Comparison of ENCODE assay signal across 8 mouse cellular contexts in the genomic region with DNA sequence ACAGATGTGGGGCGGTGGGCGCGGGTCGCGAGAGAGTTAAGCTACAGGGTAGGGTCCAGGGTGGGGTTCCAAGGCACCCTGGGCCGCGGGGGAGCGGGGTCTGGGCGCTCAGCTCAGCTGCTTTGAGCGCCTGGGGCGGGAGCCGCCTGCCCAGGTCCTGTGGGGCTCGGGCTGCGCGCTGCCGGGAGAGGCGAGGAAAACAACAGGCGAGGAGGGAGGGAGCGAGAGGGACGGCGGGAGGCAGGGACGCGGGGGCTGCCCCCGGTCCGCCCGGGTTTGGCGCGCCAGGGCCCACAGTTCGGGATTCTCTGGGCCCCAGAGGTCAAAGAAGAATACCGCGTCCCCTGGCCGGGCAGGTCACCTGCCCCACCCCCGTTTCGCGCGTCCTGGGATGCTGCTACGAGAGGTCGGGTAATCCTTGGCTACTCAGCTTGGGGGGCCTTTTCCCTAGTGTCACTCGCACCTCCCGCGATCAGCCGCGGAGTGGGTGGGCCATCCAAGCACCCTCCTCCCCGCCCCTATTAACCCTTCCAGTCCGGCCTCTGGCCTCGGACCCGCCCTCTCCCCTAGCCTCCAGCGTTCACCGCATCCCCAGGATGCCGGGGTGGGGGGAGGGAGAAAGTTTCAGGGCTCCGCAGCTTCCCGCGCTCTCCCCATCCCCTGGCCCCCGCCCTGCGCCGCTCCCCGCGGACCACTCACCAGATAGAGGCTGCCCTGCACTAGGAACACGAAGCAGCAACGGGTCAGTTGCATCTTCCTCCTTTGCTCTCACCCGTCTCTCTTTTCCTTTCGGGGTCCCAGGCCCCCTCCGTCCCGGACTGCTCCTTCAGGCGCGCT. TPM values are rescaled to one million over a fixed set of nuclear protein-coding genes. Genes with fewer than 3 reads are reported as not detected.
DNase-seq lines count a peak whose midpoint lies in the region; ATAC-seq lines count a peak whose summit lies in the region.

No protein-coding gene starts in this region.

- H3K9ac ChIP-seq in hindbrain, embryonic 12.5 days, result peak overlapping the region; percentile 52
- peak overlapping the region; percentile 34 for H3K9ac ChIP-seq in midbrain, embryonic 11.5 days (ENCODE audit: low read length)

- WGBS in hindbrain, embryonic 12.5 days, result under 1% methylated on average over 64 of the region's 66 CpGs
- WGBS in midbrain, embryonic 11.5 days, result under 1% methylated on average over 60 of the region's 66 CpGs

- peak overlapping the region; percentile 52 for H3K4me3 ChIP-seq in hindbrain, embryonic 12.5 days
- H3K4me3 ChIP-seq in midbrain, embryonic 11.5 days (ENCODE audit: low read depth, low read length), result peak overlapping the region; percentile 47

- H3K27me3 ChIP-seq in hindbrain, embryonic 12.5 days, result peaks cover 70% of the 10 kb centered on the region
- H3K27me3 ChIP-seq in midbrain, embryonic 11.5 days (ENCODE audit: control insufficient read depth, insufficient read depth, low read length), result peaks cover 39% of the 10 kb centered on the region

- H3K4me2 ChIP-seq in hindbrain, embryonic 12.5 days (replicated peaks), result peak overlapping the region; percentile 89
- H3K4me2 ChIP-seq in midbrain, embryonic 11.5 days, result peak overlapping the region; percentile 56

- H3K9me3 ChIP-seq in hindbrain, embryonic 12.5 days (replicated peaks), result no peaks in the 10 kb centered on the region
- no peaks in the 10 kb centered on the region for H3K9me3 ChIP-seq in midbrain, embryonic 11.5 days (ENCODE audit: control insufficient read depth, low read length)

- H3K36me3 ChIP-seq in hindbrain, embryonic 12.5 days, result no peaks in the 10 kb centered on the region
- H3K36me3 ChIP-seq in midbrain, embryonic 11.5 days (ENCODE audit: control insufficient read depth, insufficient read depth, low read length), result no peaks in the 10 kb centered on the region

- no peak overlapping the region for H3K27ac ChIP-seq in hindbrain, embryonic 12.5 days
- H3K27ac ChIP-seq in midbrain, embryonic 11.5 days (ENCODE audit: low read depth, low read length), result no peak overlapping the region

- H3K4me1 ChIP-seq in hindbrain, embryonic 12.5 days, result peaks cover 42% of the 10 kb centered on the region
- peaks cover 37% of the 10 kb centered on the region for H3K4me1 ChIP-seq in midbrain, embryonic 11.5 days (ENCODE audit: control insufficient read depth, insufficient read depth, low read length)

- DNase-seq in adrenal gland, postnatal 25 days, result peak; percentile 28
- DNase-seq in adrenal gland, postnatal 10 days, result no peak
- DNase-seq in urinary bladder, postnatal 25 days (ENCODE audit: low spot score), result peak; percentile 17
- DNase-seq in urinary bladder, postnatal 4 days (ENCODE audit: low spot score in 2 of 2), result no peak
- DNase-seq in midbrain, embryonic 11.5 days (ENCODE audit: low spot score, missing footprints), result peak; percentile 95
- DNase-seq in spleen, postnatal 14 days (ENCODE audit: low spot score in 2 of 2), result no peak

- peak; percentile 35 for ATAC-seq in hindbrain, embryonic 12.5 days (ENCODE audit: low FRiP score)
- peak; percentile 43 for ATAC-seq in midbrain, embryonic 11.5 days (ENCODE audit: low FRiP score)
- ATAC-seq in erythroid progenitor cell, adult 5-6 weeks (replicated peaks; ENCODE audit: low FRiP score, poor library complexity, severe bottlenecking), result no peak

RNA-seq across cellular contexts. Expression of gene Nxph3, which starts 0.7 kb away (rescaled TPM):
- total RNA-seq in adrenal gland, postnatal 25 days (2021), result 2.0 and 2.9 TPM in 2 replicates
- total RNA-seq in adrenal gland, postnatal 10 days (2021), result 1 to 10 TPM; 2.3 to 2.4 TPM
- 0.75 and 0.81 TPM in 2 replicates for polyA plus RNA-seq in hindbrain, embryonic 12.5 days (2016; fragmentation: Nextera tagmentation; extraction: Ambion mirVana)
- 0.20 and 0.37 TPM in 2 replicates for polyA plus RNA-seq in midbrain, embryonic 11.5 days (2014; fragmentation: Nextera tagmentation; extraction: Ambion mirVana)
- total RNA-seq in erythroid progenitor cell, adult 5-6 weeks (2015; ENCODE audit: low replicate concordance), result not detected in 2 replicates
- not detected in 2 replicates for total RNA-seq in erythroid progenitor cell, adult 5-6 weeks (2017; ENCODE audit: low replicate concordance)

Comparison
In these comparisons a context has a peak if more than half of its experiments do, and no peak if none do; other contexts are left out.
1. DNase-seq: peak in adrenal gland, postnatal 25 days (single experiment), urinary bladder, postnatal 25 days (single experiment) and midbrain, embryonic 11.5 days (single experiment); none in adrenal gland, postnatal 10 days (single experiment), urinary bladder, postnatal 4 days (0 of 2) and spleen, postnatal 14 days (0 of 2).